Mouse (Mus musculus) cortical plate, adult 2 months (tissue): Measurements from ENCODE around the gene Zbtb20. TPM values are rescaled to one million over a fixed set of nuclear protein-coding genes. Genes with fewer than 3 reads are reported as not detected.

ENCODE experiments used
- H3K27ac ChIP-seq: fragments of 200-500 bp; 2 replicates; pipeline ENCODE4 v1.5.1; 2012; ENCODE audit warnings: low read length, control low read depth, inconsistent platforms; ENCODE audit not compliant: insufficient read depth
- H3K4me1 ChIP-seq: fragments of 200-500 bp; 2 replicates; pipeline ENCODE4 v1.6.1; 2011; ENCODE audit warnings: low read length; ENCODE audit not compliant: control insufficient read depth, insufficient read depth
- H3K4me3 ChIP-seq: fragments of 200-500 bp; 2 replicates; pipeline ENCODE4 v1.5.1; 2011; ENCODE audit warnings: mild to moderate bottlenecking, low read length, control low read depth; ENCODE audit not compliant: insufficient read depth
- CTCF ChIP-seq: fragments of 200-500 bp; IDR thresholded peaks from 2 replicates; pipeline ENCODE4 v1.5.1; 2011; ENCODE audit warnings: mild to moderate bottlenecking, control low read depth, low read length; ENCODE audit not compliant: insufficient read depth; ENCODE audit errors: extremely low read depth
- POLR2A ChIP-seq: fragments of 200-500 bp; IDR thresholded peaks from 2 replicates; pipeline ENCODE4 v1.6.1; 2011; ENCODE audit warnings: mild to moderate bottlenecking, low read length, control low read depth; ENCODE audit not compliant: insufficient read depth; ENCODE audit errors: extremely low read depth
- polyA plus RNA-seq: library from polyadenylated mRNA; depleted of rRNA; stranded (reverse); fragments of >200 nt; gene quantifications from 2 replicates; pipeline ENCODE4 v1.2.3, GENCODE M21; 2012

Gene Zbtb20
- polyA plus RNA-seq, 1 experiment, result 13.1 TPM

DNA sequence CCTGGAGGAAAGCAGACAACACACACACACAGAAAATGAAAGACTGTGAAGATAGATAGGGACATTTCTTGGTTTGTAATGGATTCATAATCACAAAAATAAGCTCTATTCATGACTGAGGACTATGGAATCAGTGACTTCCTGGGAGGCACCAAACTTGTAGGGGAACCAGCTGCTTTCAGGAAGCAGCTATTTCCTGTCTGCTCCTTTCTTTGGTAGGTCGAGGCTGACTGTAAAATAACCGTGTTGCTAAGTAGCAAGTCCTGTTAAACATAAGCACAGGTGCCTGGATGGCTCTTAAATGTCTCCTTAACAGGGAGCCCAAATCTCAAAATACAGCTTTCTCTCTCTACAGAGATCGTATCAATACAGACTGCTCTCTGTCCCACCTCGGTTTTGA, 749.2 kb downstream of the Zbtb20 start:
- peaks cover 5% of the 10 kb centered on the region; the same call in 1 of the 2 replicates for H3K4me1 ChIP-seq
- TF ChIP-seq POLR2A (no peak), CTCF (no peak)
- no peak overlapping the region for H3K27ac ChIP-seq
- H3K4me3 ChIP-seq, result no peak overlapping the region

DNA sequence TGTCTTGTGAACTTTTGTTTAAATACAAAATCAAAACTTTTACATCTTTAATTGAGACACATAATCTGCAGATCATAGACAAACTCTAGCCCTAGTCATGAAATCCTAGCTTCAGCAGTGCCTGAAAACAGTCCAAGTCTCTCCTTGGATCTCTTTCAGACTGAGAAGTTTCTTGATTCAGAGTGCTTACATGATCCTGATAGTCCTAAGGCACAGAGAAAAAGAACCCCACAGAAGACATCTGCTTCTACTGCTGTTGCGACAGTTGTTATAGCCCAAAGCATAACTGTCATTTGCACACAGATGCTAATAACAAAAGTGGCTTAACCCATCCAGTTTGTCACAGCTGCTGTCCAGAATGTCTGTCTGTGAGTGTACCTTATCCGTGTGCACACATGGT, 749.6 kb downstream of the Zbtb20 start:
- no peak for TF ChIP-seq CTCF
- TF ChIP-seq POLR2A, result no peak
- no peak overlapping the region for H3K27ac ChIP-seq
- H3K4me1 ChIP-seq, result peaks cover 5% of the 10 kb centered on the region; the same call in 1 of the 2 replicates
- no peak overlapping the region for H3K4me3 ChIP-seq

DNA sequence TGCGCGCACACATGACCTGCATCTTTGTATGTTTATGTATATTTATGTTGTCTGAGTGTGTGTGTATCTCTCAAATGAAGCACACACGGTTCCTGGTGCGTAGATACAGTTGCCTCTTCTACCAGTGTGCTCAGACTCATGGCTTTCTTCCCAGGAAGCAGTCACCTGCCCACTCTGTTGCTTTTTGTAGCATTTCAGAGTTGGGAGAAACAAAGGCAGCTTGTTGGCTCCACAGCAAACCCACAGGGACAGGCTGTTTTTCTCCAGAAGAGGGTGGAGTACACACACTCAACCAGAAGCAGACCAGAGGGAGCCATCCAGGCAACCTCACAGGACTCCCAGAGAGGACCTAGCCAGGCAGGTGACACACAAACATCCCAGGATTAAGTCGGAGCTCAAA, 750.3 kb downstream of the Zbtb20 start:
- Histone ChIP-seq H3K4me3 (no peak overlapping the region), H3K4me1 (peaks cover 5% of the 10 kb centered on the region; the same call in 1 of the 2 replicates), H3K27ac (no peak overlapping the region)
- no peak for TF ChIP-seq POLR2A

DNA sequence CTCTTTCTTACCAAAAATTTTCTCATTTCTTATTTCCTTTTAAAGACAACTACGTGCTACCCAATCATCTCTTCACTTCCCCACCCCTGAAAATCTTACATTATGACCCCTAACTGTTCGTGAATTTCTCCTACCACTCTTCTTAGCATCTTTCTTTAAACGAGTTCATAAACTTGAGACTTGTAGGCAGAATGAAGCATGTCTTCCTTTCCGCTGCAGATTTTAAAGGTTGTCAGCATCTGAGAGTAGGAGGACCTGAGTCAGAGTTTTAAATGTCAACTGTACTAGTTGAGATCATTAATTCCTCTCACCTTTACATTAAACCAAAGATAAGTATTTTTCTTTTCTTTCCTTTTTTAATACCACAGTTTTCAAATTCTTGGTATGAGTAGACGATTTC, 753.0 kb downstream of the Zbtb20 start:
- Histone ChIP-seq H3K27ac (no peak overlapping the region), H3K4me1 (peaks cover 5% of the 10 kb centered on the region; the same call in 1 of the 2 replicates), H3K4me3 (no peak overlapping the region)
- TF ChIP-seq CTCF (no peak), POLR2A (no peak)

DNA sequence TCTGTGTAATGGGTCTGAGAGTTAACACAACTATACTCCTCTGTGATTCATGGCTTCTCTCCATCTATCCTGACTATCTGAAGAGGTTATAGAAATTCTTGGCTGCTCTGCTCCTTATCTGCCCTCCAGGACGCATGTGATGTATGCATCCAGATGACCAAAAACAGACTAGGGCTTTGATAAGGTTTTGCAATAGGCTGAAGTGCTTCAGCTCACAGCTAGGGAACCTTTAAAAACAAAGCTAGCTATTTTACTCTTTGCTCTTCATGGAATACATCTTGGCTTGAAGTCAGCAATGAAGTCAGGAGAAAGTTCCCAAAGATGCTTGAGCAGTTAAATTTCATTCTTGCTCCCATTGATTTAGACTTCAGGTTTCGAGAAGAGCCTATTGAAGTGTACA, 756.1 kb downstream of the Zbtb20 start:
- no peak for TF ChIP-seq CTCF
- TF ChIP-seq POLR2A, result no peak
- Histone ChIP-seq H3K27ac (no peak overlapping the region), H3K4me3 (no peak overlapping the region), H3K4me1 (no peaks in the 10 kb centered on the region)

DNA sequence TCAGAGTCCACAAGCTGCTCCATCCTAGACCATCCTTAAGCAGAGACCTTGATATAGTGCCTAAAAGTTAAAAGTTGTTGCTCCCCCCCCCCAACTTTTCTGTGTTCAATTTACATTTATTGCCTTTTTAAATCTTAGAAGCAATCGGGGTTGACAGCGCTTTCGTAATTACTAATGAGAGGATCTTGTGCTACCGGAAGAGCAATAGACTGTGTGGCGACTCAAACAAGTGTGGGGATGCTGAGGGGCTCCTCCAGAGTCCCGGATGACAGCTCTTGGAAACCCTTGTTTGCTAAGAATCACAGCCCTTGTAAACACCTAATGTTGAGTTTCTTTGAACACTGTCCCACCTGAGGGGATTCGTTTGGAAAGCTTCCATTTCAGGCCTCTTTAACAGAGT, 758.4 kb downstream of the Zbtb20 start:
- H3K27ac ChIP-seq, result no peak overlapping the region
- H3K4me3 ChIP-seq, result no peak overlapping the region
- H3K4me1 ChIP-seq, result no peaks in the 10 kb centered on the region
- TF ChIP-seq POLR2A, result no peak
- TF ChIP-seq CTCF, result no peak

DNA sequence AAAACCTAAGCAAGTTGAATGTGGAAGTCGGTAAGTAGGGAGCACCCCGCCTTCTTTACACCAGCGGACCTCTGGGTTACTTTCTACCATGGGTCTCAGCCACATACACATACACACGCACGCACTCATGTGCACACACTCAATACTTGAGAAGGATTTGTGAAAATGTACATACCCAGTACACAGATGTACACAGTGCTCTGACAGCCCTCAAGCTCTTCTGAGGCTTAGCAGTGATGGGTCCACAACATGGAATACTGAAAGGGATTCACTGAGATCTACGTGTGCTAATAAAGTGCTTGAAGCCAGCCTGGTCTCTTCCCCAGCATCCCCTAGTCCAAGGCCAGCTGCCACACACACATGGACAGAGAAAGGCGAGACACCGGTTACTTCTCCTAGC, 761.6 kb downstream of the Zbtb20 start:
- Histone ChIP-seq H3K27ac (no peak overlapping the region), H3K4me3 (no peak overlapping the region), H3K4me1 (no peaks in the 10 kb centered on the region)
- TF ChIP-seq CTCF, result no peak
- no peak for TF ChIP-seq POLR2A

DNA sequence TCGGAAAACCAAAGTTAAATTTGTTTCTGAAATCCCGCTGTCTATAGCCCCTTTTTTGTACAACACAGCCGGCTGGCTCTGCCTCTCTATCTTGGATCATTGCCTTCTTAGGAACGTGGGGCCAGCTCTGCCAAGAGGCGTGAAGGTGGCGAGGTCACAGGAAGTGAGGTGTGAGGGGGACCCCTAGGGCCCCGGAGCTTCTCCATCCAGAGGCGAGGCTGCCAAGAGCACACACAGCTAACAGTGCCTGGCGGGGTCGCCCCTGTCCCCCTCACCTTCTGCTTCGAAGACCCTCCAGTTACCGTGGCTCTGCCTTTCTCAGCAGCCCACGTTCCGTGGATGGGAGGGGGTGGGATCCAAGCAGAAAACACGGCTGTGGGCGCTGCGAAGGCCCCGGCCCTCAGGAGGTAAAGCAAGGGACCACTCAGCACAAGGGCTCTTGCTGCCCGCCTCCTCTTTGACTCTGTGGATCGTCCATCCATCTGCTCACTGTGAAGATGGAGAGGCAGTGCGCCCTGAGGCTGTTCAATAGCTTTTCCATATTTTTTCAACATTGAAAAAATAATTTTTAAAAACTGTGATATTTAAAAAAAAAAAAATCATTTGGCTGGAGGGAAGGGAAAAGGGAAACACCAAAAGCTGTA, 762.8 kb downstream of the Zbtb20 start:
- Histone ChIP-seq H3K4me1 (no peaks in the 10 kb centered on the region), H3K4me3 (no peak overlapping the region), H3K27ac (no peak overlapping the region)
- TF ChIP-seq POLR2A (no peak), CTCF (no peak)

DNA sequence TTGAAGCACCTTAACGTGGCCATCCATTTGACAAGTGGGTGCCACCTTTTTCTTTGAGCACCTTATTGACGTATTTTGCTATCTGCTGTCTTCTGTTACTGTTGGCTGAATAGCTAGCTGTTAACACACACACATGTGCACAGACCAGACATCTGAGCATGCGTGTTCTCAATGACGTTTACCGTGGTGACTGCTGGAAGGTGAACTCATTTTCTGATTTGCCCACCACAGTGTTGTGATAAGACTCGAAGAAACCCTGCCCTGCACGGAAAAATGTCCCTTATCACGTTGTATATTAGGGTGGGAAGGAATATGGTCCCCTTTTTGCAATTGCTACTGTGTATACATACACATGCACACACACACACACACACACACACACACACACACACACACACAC, 765.5 kb downstream of the Zbtb20 start:
- Histone ChIP-seq H3K27ac (no peak overlapping the region), H3K4me1 (no peaks in the 10 kb centered on the region), H3K4me3 (no peak overlapping the region)
- TF ChIP-seq POLR2A (no peak), CTCF (no peak)

DNA sequence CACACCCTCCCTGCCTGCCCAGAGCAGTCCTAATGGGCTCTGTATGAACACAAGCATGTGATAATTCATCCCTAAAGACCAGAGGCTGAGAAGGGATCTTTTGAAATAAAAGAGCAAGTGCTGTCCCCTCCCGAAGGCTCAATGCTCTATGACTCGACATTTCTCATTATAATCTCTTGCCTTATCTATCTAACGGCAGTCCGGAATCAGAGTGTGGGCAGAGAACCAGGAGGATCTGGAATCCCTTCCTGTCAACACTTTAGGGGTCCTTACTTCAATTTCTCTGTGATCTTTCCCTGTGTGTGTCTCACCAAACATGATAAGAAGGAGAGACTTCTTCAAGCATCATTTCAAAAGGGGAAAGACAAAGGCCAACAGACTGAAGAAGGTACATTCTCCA, 770.2 kb downstream of the Zbtb20 start:
- Histone ChIP-seq H3K27ac (no peak overlapping the region), H3K4me1 (no peaks in the 10 kb centered on the region), H3K4me3 (no peak overlapping the region)
- TF ChIP-seq POLR2A (no peak), CTCF (no peak)
